Mouse (Mus musculus): ENCODE data around the gene Dek. TPM values are rescaled to one million over a fixed set of nuclear protein-coding genes. Genes with fewer than 3 reads are reported as not detected.

Gene Dek
- 119 and 140 TPM in 2 replicates for polyA plus RNA-seq (2014; fragmentation: Nextera tagmentation; extraction: Ambion mirVana)

DNA sequence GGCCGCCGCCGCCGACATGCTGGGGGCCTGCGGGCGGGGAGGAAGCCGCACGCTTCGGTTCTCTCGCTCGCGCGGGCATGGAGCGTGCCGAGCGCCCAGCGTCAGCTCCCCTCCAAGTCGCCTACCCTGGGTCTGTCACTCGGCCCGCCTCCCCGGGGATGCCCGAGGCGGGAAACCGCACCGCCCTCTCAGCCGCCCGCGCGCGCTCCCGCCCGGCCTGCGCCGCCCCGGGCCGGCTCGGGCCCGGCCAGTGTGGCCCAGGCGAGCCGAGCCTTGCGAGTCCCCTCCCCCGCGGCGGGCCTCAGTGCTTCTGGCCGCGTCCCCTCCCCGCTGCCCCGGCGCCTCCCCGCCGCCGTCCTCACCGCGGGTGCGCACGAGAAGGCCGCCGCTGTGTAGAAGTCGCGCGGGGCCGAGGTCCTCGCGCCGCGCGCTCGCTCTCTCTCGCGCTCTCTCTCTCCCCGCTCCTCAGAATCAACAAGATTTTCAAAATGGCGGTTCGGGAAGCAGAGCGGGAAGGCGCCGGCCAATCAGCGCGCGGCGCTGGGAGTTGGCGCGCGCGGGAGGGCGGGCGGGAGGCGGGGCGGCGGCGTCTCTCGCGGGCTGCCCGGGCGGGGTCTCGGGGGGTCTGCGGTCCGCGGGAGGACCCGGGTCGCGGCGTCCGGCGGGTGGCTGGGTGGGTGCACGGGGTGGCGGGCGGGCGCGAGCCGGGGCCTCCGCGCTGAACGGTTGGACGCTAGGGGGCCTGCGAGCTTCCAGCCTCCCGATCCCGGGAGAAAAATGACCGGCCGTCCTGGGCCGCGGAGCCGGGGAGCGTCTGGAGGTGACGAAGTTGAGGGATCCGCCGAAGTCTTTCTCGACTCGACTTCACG lies at the start of gene Dek:
TSS of gene Dek (minus strand) at position 491 of the 869 bp plus-strand sequence.
- Histone ChIP-seq H3K4me2 (ENCODE audit: low read length) (peak within 1 kb of the TSS; percentile 71), H3K4me1 (ENCODE audit: control insufficient read depth, insufficient read depth, low read length) (peaks cover 15% of the 10 kb centered on the region), H3K9me3 (replicated peaks; ENCODE audit: control insufficient read depth, low read length) (no peaks in the 10 kb centered on the region), H3K4me3 (ENCODE audit: low read depth, low read length) (peak within 1 kb of the TSS; percentile 89), H3K27ac (ENCODE audit: low read depth, low read length) (peak within 1 kb of the TSS; percentile 99), H3K36me3 (ENCODE audit: control insufficient read depth, insufficient read depth, low read length) (peaks cover 11% of the 10 kb centered on the region; the same call in 1 of the 2 replicates), H3K27me3 (replicated peaks; ENCODE audit: control insufficient read depth, insufficient read depth, low read length) (no peaks in the 10 kb centered on the region), H3K9ac (ENCODE audit: low read length) (peak within 1 kb of the TSS; percentile 93)
- ATAC-seq (peak; percentile 94), DNase-seq (ENCODE audit: low spot score) (peak; percentile 96)
- WGBS, result under 1% methylated on average over 107 of the region's 129 CpGs

DNA sequence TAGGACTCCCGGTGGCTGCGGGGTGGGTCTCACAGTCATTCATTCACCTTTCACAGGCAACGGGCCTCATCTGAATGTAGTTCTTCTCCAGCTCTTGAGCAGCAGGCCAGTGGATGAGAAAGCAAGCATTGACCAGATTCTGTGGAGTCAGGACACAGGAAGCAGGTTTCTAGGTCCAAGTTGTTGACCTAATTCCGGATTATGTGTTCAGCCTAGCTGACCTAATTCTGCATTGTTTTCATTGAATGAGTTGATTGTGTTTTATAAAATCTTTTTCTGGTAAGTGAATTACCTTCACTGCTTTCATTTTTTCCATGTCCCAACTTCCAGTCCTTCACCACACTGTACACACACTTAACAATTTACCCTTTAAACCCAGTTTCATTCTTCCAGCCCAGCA lies 48.9 kb upstream of the Dek start:
- WGBS, result 50% methylated on average over 4 of the region's 4 CpGs
- Histone ChIP-seq H3K4me1 (ENCODE audit: control insufficient read depth, insufficient read depth, low read length) (no peaks in the 10 kb centered on the region), H3K36me3 (ENCODE audit: control insufficient read depth, insufficient read depth, low read length) (no peaks in the 10 kb centered on the region), H3K4me3 (ENCODE audit: low read depth, low read length) (no peak overlapping the region), H3K27ac (ENCODE audit: low read depth, low read length) (no peak overlapping the region), H3K9me3 (replicated peaks; ENCODE audit: control insufficient read depth, low read length) (no peaks in the 10 kb centered on the region), H3K4me2 (ENCODE audit: low read length) (no peak overlapping the region), H3K27me3 (replicated peaks; ENCODE audit: control insufficient read depth, insufficient read depth, low read length) (no peaks in the 10 kb centered on the region), H3K9ac (ENCODE audit: low read length) (no peak overlapping the region)
- ATAC-seq (no peak), DNase-seq (ENCODE audit: low spot score) (no peak)

DNA sequence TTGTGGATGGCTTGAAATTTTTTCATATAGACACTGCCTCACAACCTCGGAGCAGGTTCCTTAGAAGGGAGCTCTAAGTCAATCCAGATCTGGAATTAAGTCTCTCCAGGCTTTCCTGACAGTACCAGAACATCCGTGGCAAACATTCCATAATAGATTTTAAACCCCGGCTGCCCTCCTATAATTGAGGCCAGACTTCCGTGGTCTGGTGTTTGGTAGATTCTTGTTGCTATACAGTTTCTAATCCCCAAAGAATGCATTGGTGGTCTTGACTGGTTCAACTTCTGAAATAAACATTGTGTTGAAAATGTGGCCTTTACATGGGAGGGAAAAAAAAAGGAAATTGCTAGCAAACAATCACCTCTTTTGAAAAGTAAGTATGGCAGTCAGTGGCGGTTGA lies 47.2 kb upstream of the Dek start:
- no peak for ATAC-seq
- Histone ChIP-seq H3K9me3 (replicated peaks; ENCODE audit: control insufficient read depth, low read length) (no peaks in the 10 kb centered on the region), H3K36me3 (ENCODE audit: control insufficient read depth, insufficient read depth, low read length) (no peaks in the 10 kb centered on the region), H3K4me3 (ENCODE audit: low read depth, low read length) (no peak overlapping the region), H3K4me2 (ENCODE audit: low read length) (no peak overlapping the region), H3K4me1 (ENCODE audit: control insufficient read depth, insufficient read depth, low read length) (no peaks in the 10 kb centered on the region), H3K27me3 (replicated peaks; ENCODE audit: control insufficient read depth, insufficient read depth, low read length) (no peaks in the 10 kb centered on the region), H3K27ac (ENCODE audit: low read depth, low read length) (no peak overlapping the region), H3K9ac (ENCODE audit: low read length) (no peak overlapping the region)
- 67% methylated on average over 5 of the region's 5 CpGs for WGBS
- no peak for DNase-seq (ENCODE audit: low spot score)

DNA sequence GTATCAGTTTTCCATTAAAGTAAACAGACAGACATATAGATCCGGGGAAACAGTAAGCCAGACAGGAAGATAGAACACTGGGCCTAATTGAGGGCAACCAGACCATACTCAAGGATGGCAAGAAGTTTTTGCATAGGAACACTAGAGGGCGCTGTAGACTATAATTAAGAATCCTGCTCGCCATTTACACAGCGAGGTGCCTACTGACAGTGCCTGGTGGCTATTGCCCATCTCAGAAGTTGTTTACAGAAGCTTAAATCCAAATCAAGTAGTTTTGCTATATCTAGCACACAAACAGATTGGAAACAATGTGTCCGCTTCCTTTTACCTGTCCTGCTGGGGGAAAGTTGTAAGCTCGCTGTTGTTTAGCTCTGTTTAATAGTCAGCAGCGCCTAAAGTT lies 46.4 kb upstream of the Dek start:
- DNase-seq (ENCODE audit: low spot score) (peak; percentile 93), ATAC-seq (peak; percentile 70)
- H3K9me3 ChIP-seq (replicated peaks; ENCODE audit: control insufficient read depth, low read length), result no peaks in the 10 kb centered on the region
- H3K4me3 ChIP-seq (ENCODE audit: low read depth, low read length), result no peak overlapping the region
- H3K4me2 ChIP-seq (ENCODE audit: low read length), result no peak overlapping the region
- no peaks in the 10 kb centered on the region for H3K36me3 ChIP-seq (ENCODE audit: control insufficient read depth, insufficient read depth, low read length)
- H3K9ac ChIP-seq (ENCODE audit: low read length), result no peak overlapping the region
- no peaks in the 10 kb centered on the region for H3K27me3 ChIP-seq (replicated peaks; ENCODE audit: control insufficient read depth, insufficient read depth, low read length)
- H3K4me1 ChIP-seq (ENCODE audit: control insufficient read depth, insufficient read depth, low read length), result no peaks in the 10 kb centered on the region
- 26% methylated on average over 7 of the region's 7 CpGs for WGBS
- no peak overlapping the region for H3K27ac ChIP-seq (ENCODE audit: low read depth, low read length)

DNA sequence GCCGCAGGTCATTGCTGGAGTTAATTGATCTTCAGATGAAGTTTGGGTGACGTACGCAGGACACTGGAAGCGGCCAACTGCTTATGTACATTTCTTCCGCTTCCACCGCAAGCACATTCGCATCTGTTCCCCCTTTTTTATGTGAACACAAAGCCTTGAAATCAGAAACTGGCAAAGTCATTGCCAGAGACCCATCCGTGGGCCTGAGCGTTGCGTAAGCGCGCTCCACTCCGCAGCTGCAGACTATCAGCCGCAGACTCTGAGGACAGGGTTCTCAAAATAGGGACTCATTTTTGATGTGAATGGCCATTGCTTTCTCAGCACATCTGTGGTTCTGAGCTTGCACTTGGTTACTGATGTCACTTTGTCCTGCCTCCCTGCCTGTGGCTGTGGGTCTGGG lies 45.1 kb upstream of the Dek start:
- ATAC-seq (no peak), DNase-seq (ENCODE audit: low spot score) (no peak)
- H3K4me2 ChIP-seq (ENCODE audit: low read length), result no peak overlapping the region
- H3K9ac ChIP-seq (ENCODE audit: low read length), result no peak overlapping the region
- H3K27me3 ChIP-seq (replicated peaks; ENCODE audit: control insufficient read depth, insufficient read depth, low read length), result no peaks in the 10 kb centered on the region
- WGBS, result 91% methylated on average over 14 of the region's 14 CpGs
- H3K4me3 ChIP-seq (ENCODE audit: low read depth, low read length), result no peak overlapping the region
- no peak overlapping the region for H3K27ac ChIP-seq (ENCODE audit: low read depth, low read length)
- H3K9me3 ChIP-seq (replicated peaks; ENCODE audit: control insufficient read depth, low read length), result no peaks in the 10 kb centered on the region
- no peaks in the 10 kb centered on the region for H3K36me3 ChIP-seq (ENCODE audit: control insufficient read depth, insufficient read depth, low read length)
- no peaks in the 10 kb centered on the region for H3K4me1 ChIP-seq (ENCODE audit: control insufficient read depth, insufficient read depth, low read length)

- no peaks in the 10 kb centered on the region for H3K27me3 ChIP-seq (replicated peaks; ENCODE audit: control insufficient read depth, insufficient read depth, low read length)
- no peaks in the 10 kb centered on the region for H3K4me1 ChIP-seq (ENCODE audit: control insufficient read depth, insufficient read depth, low read length)
- no peak overlapping the region for H3K4me3 ChIP-seq (ENCODE audit: low read depth, low read length)
- H3K9ac ChIP-seq (ENCODE audit: low read length), result no peak overlapping the region
- H3K27ac ChIP-seq (ENCODE audit: low read depth, low read length), result no peak overlapping the region
- no peaks in the 10 kb centered on the region for H3K9me3 ChIP-seq (replicated peaks; ENCODE audit: control insufficient read depth, low read length)
- DNase-seq (ENCODE audit: low spot score), result no peak
- ATAC-seq, result no peak
- H3K36me3 ChIP-seq (ENCODE audit: control insufficient read depth, insufficient read depth, low read length), result no peaks in the 10 kb centered on the region
- H3K4me2 ChIP-seq (ENCODE audit: low read length), result no peak overlapping the region
- 93% methylated on average over 10 of the region's 10 CpGs for WGBS
Observed at GRCm38 (mm10) chr13:47149993-47150392, 44.0 kb upstream of the Dek start.

- H3K27ac ChIP-seq (ENCODE audit: low read depth, low read length), result no peak overlapping the region
- H3K4me1 ChIP-seq (ENCODE audit: control insufficient read depth, insufficient read depth, low read length), result no peaks in the 10 kb centered on the region
- no peaks in the 10 kb centered on the region for H3K9me3 ChIP-seq (replicated peaks; ENCODE audit: control insufficient read depth, low read length)
- WGBS, result 61% methylated on average over 11 of the region's 11 CpGs
- no peak overlapping the region for H3K9ac ChIP-seq (ENCODE audit: low read length)
- no peak overlapping the region for H3K4me3 ChIP-seq (ENCODE audit: low read depth, low read length)
- ATAC-seq (no peak), DNase-seq (ENCODE audit: low spot score) (no peak)
- H3K27me3 ChIP-seq (replicated peaks; ENCODE audit: control insufficient read depth, insufficient read depth, low read length), result no peaks in the 10 kb centered on the region
- H3K4me2 ChIP-seq (ENCODE audit: low read length), result no peak overlapping the region
- no peaks in the 10 kb centered on the region for H3K36me3 ChIP-seq (ENCODE audit: control insufficient read depth, insufficient read depth, low read length)
Observed at GRCm38 (mm10) chr13:47148573-47148972, 42.6 kb upstream of the Dek start.

DNA sequence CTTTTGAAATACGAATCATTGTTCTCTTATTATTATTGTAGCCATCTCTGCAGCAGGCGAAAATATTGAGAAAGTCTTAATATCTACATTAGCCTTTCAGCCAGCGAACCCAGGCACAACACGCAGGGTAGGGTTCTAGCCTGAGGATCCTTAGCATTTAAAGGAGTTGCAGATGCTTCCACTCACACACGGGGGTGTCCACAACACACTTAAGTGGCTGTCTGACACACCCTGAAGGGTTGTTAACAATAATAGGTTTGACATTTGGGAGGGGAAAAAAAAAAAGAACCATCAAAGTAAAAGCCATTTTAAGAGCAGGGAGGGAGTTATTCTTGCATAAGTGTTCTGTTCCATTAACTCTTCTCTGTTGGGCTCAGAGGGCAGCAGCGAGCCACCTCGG lies 40.4 kb upstream of the Dek start:
- no peaks in the 10 kb centered on the region for H3K4me1 ChIP-seq (ENCODE audit: control insufficient read depth, insufficient read depth, low read length)
- ATAC-seq (no peak), DNase-seq (ENCODE audit: low spot score) (no peak)
- WGBS, result 78% methylated on average over 7 of the region's 7 CpGs
- no peaks in the 10 kb centered on the region for H3K36me3 ChIP-seq (ENCODE audit: control insufficient read depth, insufficient read depth, low read length)
- no peak overlapping the region for H3K27ac ChIP-seq (ENCODE audit: low read depth, low read length)
- H3K4me3 ChIP-seq (ENCODE audit: low read depth, low read length), result no peak overlapping the region
- no peaks in the 10 kb centered on the region for H3K27me3 ChIP-seq (replicated peaks; ENCODE audit: control insufficient read depth, insufficient read depth, low read length)
- no peak overlapping the region for H3K4me2 ChIP-seq (ENCODE audit: low read length)
- no peak overlapping the region for H3K9ac ChIP-seq (ENCODE audit: low read length)
- H3K9me3 ChIP-seq (replicated peaks; ENCODE audit: control insufficient read depth, low read length), result no peaks in the 10 kb centered on the region

DNA sequence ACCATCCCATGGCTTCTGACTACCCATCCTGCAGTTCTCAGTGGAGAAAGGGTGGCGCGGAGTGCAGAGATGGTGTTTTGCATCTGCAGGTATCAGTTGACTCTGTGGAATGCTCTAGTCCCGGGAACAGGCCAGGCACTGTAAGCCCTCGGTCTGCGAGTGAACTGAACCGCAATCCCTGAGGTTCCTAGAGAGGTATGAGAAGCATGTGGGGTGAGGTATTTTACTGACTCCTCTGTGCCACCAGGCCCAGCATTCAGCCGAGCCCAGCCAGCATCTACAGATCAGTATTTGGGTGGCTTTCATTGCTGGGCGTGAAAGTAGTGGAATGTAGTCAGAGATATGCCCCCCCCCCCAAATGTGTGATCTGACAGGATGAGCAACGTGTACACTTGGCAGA lies 39.9 kb upstream of the Dek start:
- Histone ChIP-seq H3K4me1 (ENCODE audit: control insufficient read depth, insufficient read depth, low read length) (no peaks in the 10 kb centered on the region), H3K27me3 (replicated peaks; ENCODE audit: control insufficient read depth, insufficient read depth, low read length) (no peaks in the 10 kb centered on the region), H3K4me2 (ENCODE audit: low read length) (no peak overlapping the region), H3K9me3 (replicated peaks; ENCODE audit: control insufficient read depth, low read length) (no peaks in the 10 kb centered on the region), H3K36me3 (ENCODE audit: control insufficient read depth, insufficient read depth, low read length) (no peaks in the 10 kb centered on the region), H3K9ac (ENCODE audit: low read length) (no peak overlapping the region), H3K4me3 (ENCODE audit: low read depth, low read length) (no peak overlapping the region), H3K27ac (ENCODE audit: low read depth, low read length) (no peak overlapping the region)
- ATAC-seq, result no peak
- 79% methylated on average over 9 of the region's 9 CpGs for WGBS
- no peak for DNase-seq (ENCODE audit: low spot score)

All from forebrain, embryonic 14.5 days (tissue).